Mouse (Mus musculus): ENCODE results near the gene Tmcc2. TPM values are rescaled to one million over a fixed set of nuclear protein-coding genes. Genes with fewer than 3 reads are reported as not detected.

Gene Tmcc2
- total and polyA plus RNA-seq, 3 experiments = 0.14 to 0.34 TPM; not detected in 1

- Histone ChIP-seq H3K9me3 (replicated peaks; ENCODE audit: low read length) (peaks cover 11% of the 10 kb centered on the region), H3K27me3 (replicated peaks) (peaks cover 9% of the 10 kb centered on the region), H3K4me2 (ENCODE audit: insufficient read depth, low read depth, poor library complexity, severe bottlenecking) (no peak overlapping the region), H3K4me3 (replicated peaks in 1 of 3; ENCODE audit: low read depth in 2 of 3, low read length in 2 of 3, poor library complexity in 1 of 3) (no peak overlapping the region), H3K36me3 (replicated peaks in 1 of 2; ENCODE audit: control insufficient read depth in 1 of 2, insufficient read depth in 1 of 2, low read length in 1 of 2) (no peaks in the 10 kb centered on the region), H3K9ac (ENCODE audit: insufficient read depth, low read depth) (no peak overlapping the region), H3K4me1 (ENCODE audit: control insufficient read depth in 1 of 2, insufficient read depth in 2 of 2) (peaks cover 0 to 10% of the 10 kb centered on the region in 2 experiments; a peak in 1 of 4 replicates), H3K79me2 (replicated peaks; ENCODE audit: control insufficient read depth, extremely low read depth, insufficient read depth, poor library complexity, severe bottlenecking) (no peaks in the 10 kb centered on the region), H3K27ac (ENCODE audit: insufficient read depth, low read depth) (no peak overlapping the region)
- in situ Hi-C loops (cut with MboI; ENCODE audit: low pct_ligation_motif_present, low pct_unique_long_range_greater_than_20kb, low sequenced_read_pairs) = no loop called here
- TF ChIP-seq CTCF (conservative IDR thresholded peaks at IDR 0.05 in 1 of 2, IDR thresholded peaks at IDR 0.05 in 1 of 2; ENCODE audit: low read depth in 2 of 2, low read length in 2 of 2) (no peak), MEF2A (IDR thresholded peaks at IDR 0.05; ENCODE audit: borderline replicate concordance, low read depth, low read length) (no peak), MXI1 (IDR thresholded peaks at IDR 0.05; ENCODE audit: low read depth, low read length) (no peak), MAZ (IDR thresholded peaks at IDR 0.05; ENCODE audit: low read depth, low read length) (no peak), SIN3A (IDR thresholded peaks at IDR 0.05; ENCODE audit: low read length) (no peak), KAT2A (IDR thresholded peaks at IDR 0.05; ENCODE audit: insufficient replicate concordance, low read length) (no peak), BHLHE40 (IDR thresholded peaks at IDR 0.05; ENCODE audit: low read depth, low read length) (no peak), POLR2A (IDR thresholded peaks at IDR 0.05; ENCODE audit: low read depth, low read length) (no peak), GABPA (IDR thresholded peaks at IDR 0.05; ENCODE audit: insufficient replicate concordance, low read depth, low read length) (no peak)
- dilution Hi-C loops (cut with MboI; ENCODE audit: extremely low pct_ligation_motif_present, extremely low pct_unique_long_range_greater_than_20kb, low sequenced_read_pairs) = no loop called here
- DNase-seq (ENCODE audit: extremely low read depth) = no peak
These were observed 19.6 kb upstream of the Tmcc2 start for GRCm38 (mm10) chr1:132410657-132411056.

DNA sequence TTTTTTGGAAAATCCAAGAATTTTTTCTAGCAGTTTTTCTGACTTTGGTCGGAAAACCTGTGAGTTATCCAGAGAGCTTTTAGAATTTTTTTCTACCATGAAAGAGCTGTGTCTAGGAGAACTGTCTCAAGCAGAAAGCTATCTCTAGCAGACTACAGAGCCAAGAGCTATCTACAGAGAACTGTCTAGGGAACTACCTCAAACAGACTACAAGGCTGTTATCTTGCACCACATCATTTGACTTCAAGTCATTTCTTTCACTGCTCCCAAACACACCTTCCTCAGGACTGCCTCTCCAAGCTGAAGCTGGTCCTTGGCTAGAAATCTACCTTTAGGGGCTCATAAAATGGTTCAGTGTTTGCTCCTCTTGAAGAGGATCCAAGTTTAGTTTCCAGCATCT lies 10.8 kb upstream of the Tmcc2 start:
- DNase-seq (ENCODE audit: extremely low read depth) = no peak
- Histone ChIP-seq H3K4me2 (ENCODE audit: insufficient read depth, low read depth, poor library complexity, severe bottlenecking) (no peak overlapping the region), H3K4me1 (ENCODE audit: control insufficient read depth in 1 of 2, insufficient read depth in 2 of 2) (peaks cover 0 to 3% of the 10 kb centered on the region in 2 experiments; a peak in 1 of 4 replicates), H3K27me3 (replicated peaks) (peaks cover 37% of the 10 kb centered on the region), H3K79me2 (replicated peaks; ENCODE audit: control insufficient read depth, extremely low read depth, insufficient read depth, poor library complexity, severe bottlenecking) (no peaks in the 10 kb centered on the region), H3K36me3 (replicated peaks in 1 of 2; ENCODE audit: control insufficient read depth in 1 of 2, insufficient read depth in 1 of 2, low read length in 1 of 2) (no peaks in the 10 kb centered on the region), H3K27ac (ENCODE audit: insufficient read depth, low read depth) (no peak overlapping the region), H3K9me3 (replicated peaks; ENCODE audit: low read length) (peaks cover 13% of the 10 kb centered on the region), H3K9ac (ENCODE audit: insufficient read depth, low read depth) (no peak overlapping the region), H3K4me3 (replicated peaks in 1 of 3; ENCODE audit: low read depth in 2 of 3, low read length in 2 of 3, poor library complexity in 1 of 3) (no peak overlapping the region)
- no peak for TF ChIP-seq ZC3H11A (IDR thresholded peaks at IDR 0.05; ENCODE audit: low read depth, low read length)
- no peak for TF ChIP-seq USF2 (conservative IDR thresholded peaks at IDR 0.05; ENCODE audit: low read depth, low read length)
- TF ChIP-seq ZMIZ1 (IDR thresholded peaks at IDR 0.05; ENCODE audit: low read depth, low read length) = no peak
- TF ChIP-seq POLR2AphosphoS2 (IDR thresholded peaks at IDR 0.05; ENCODE audit: low read depth, low read length) = no peak
- TF ChIP-seq JUN (IDR thresholded peaks at IDR 0.05; ENCODE audit: insufficient read depth, low read depth, low read length) = no peak
- no peak for TF ChIP-seq KAT2A (IDR thresholded peaks at IDR 0.05; ENCODE audit: insufficient replicate concordance, low read length)
- no peak for TF ChIP-seq USF1 (IDR thresholded peaks at IDR 0.05; ENCODE audit: low read depth, low read length)
- no peak for TF ChIP-seq JUND (conservative IDR thresholded peaks at IDR 0.05; ENCODE audit: low read depth, low read length)
- no peak for TF ChIP-seq SMC3 (IDR thresholded peaks at IDR 0.05; ENCODE audit: low read depth, low read length)
- no peak for TF ChIP-seq CHD2 (IDR thresholded peaks at IDR 0.05; ENCODE audit: low read length)
- in situ Hi-C loops (cut with MboI; ENCODE audit: low pct_ligation_motif_present, low pct_unique_long_range_greater_than_20kb, low sequenced_read_pairs) (no loop called here), dilution Hi-C loops (cut with MboI; ENCODE audit: extremely low pct_ligation_motif_present, extremely low pct_unique_long_range_greater_than_20kb, low sequenced_read_pairs) (no loop called here)

All from CH12.LX (cell line).